Mouse (Mus musculus) mouse embryonic stem cell (cell line): ENCODE results near the gene 1700030J22Rik.

ENCODE experiments used
- in situ Hi-C, 2 experiments: fragments of 300-500 bp; cut with MboI; formaldehyde crosslinking; loops; 1 replicate in 1 of 2; 3 replicates in 1 of 2; pipeline ENCODE4 v1.14.3; 2019 to 2020; ENCODE audit warnings: low sequenced_read_pairs in 2 of 2, low pct_unique_long_range_greater_than_20kb in 1 of 2, mixed read lengths in 1 of 2; ENCODE audit not compliant: unreplicated experiment in 1 of 2

Gene 1700030J22Rik

GRCm38 (mm10) chr8:116978631-116979256 is at the start of gene 1700030J22Rik:
TSS of gene 1700030J22Rik (minus strand) at chr8:116978959.
- in situ Hi-C loops, result loop anchor here in 1 of 2 experiments (5.0 kb wide), 1 partner anchor 36 kb away; the partner anchor contains the start of gene Atmin

GRCm38 (mm10) chr8:117027601-117028000 is 48.8 kb upstream of the 1700030J22Rik start:
- in situ Hi-C loops, result no loop called here

- in situ Hi-C loops, result no loop called here
Observed at GRCm38 (mm10) chr8:117022297-117022993, 43.7 kb upstream of the 1700030J22Rik start.

DNA sequence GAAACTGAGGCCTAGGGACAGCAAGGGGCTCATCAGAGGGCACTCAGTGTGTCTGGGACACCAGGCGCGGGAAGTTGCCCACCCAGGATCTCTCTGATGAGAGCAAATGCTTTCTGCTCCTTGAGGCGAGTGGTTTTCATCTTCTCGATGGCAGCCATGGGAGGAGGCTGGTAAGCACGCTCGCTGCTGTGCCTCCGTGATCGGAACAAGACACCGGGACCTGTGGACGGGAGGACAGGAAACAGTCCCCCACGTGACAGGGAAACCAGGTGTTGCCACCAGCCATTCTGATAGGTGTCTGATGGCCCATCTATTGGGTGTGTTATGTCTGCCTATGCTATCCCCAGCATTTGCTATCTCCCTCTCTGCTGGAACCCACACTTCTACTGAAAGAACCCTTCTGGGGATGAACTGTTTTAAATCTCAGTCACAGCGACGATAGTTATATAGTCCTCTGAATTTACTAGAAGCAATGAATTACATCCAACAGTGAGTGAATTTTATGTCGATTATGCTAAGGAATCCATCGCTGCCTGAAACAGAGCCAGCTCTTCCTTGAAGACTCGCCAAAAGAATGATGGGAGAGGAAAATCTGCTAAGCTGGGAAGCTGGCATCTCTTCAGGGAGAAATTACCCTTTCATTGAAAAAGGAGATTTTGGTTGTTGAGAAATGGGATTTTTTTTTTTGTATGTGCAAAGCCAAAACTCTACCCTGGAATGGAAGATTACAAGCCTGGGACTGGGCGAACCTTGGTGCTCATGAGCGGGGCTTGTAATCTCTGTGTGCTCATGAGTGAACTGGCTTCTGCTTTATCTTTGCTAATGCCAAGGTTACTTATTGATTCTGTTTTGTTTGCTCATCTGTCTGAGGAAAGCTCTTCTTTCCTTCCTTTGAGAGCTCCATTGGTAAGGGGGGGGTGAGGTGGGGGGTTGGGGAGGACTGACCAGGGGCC is 40.8 kb upstream of the 1700030J22Rik start:
- in situ Hi-C loops, result no loop called here

GRCm38 (mm10) chr8:117017896-117018295 is 39.1 kb upstream of the 1700030J22Rik start:
- in situ Hi-C loops, result no loop called here

DNA sequence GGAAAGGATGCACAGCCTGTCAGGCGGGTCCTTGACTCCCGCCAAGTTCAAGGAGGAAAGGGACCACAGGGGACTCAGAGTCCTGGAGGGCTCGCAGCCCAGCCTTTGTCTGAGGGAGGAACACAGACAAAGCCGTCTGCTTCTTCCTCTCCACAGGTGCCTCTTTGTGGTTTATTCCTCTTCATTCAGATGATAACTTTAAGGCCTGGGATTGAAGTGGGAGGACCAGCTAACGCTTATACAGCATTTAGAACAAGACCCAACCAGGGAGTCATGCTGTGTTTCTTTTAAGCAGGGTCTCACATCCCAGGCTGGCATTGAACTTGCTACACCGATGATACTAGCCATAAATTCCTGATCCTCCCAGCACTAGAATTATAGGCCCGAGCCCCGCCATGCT is 38.2 kb upstream of the 1700030J22Rik start:
- in situ Hi-C loops, result no loop called here

DNA sequence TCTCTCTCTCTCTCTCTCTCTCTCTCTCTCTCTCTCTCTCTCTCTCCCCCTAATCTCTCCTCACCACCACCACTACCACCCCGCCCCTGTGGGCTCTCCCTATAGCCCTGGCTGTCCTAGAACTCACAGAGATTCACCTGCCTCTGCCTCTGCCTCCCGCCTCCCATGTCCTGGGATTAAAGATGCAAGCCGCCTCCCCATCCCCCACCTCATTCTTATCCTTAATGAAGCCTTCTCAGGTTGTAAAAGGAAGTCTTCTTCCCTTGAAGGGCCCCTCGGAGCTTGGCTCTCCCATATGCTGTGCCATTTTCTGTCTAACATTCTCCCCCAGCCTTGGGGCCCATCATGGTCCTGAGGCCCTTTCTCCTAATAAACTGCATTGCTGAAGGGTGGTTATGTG is 36.9 kb upstream of the 1700030J22Rik start:
- in situ Hi-C loops, result no loop called here

GRCm38 (mm10) chr8:117011366-117011765 is 32.6 kb upstream of the 1700030J22Rik start:
- in situ Hi-C loops, result no loop called here

GRCm38 (mm10) chr8:116994016-116994716 is 15.4 kb upstream of the 1700030J22Rik start:
- in situ Hi-C loops, result loop anchor here in 1 of 2 experiments (10.0 kb wide), 1 partner anchor 109 kb away; no protein-coding TSS in a partner anchor

- in situ Hi-C loops, result loop anchor here in 1 of 2 experiments (10.0 kb wide), 1 partner anchor 108 kb away; no protein-coding TSS in a partner anchor
Observed at GRCm38 (mm10) chr8:116993095-116993867, 14.5 kb upstream of the 1700030J22Rik start, which contains the start of gene Gcsh. TSS of gene Gcsh (minus strand) at chr8:116993537.

DNA sequence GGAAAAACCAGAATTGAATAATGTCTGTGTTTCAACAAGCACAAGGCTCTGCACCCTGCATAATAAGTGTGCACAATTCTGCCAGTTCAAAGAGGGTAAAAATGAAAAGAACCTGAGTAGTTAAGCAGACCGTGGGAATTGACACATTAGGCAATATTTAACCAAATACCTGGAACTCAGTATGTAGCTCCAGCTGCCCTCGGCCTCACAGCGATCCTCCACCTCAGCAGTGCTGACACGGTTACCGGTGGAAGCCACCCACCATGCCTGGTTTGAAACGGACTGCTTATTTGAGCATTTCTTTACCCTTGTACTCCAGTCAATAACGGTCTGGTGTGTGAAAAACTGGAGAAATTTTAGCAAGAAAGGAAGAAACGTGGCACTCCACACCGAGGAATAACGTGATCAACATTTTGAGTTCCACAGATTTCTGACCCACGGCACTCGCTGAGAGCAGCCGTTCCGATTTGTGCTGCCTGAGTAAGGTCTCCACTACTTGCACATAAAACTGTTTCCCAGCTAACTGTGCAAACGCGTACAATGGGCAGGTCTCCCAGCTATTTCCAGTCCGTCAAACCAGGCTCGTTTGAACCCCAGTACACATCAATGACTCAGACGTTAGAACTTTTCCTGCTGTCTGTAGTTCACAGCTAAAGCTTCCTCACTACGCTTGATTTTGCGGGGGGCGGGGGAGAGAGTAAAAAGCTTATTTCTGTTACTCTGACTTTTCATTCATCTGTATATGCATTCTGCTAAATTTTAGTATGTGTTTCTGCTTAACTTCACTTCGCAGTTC is 13.6 kb upstream of the 1700030J22Rik start:
- in situ Hi-C loops, result loop anchor here in 1 of 2 experiments (10.0 kb wide), 1 partner anchor 108 kb away; no protein-coding TSS in a partner anchor

GRCm38 (mm10) chr8:116991241-116991640 is 12.5 kb upstream of the 1700030J22Rik start:
- in situ Hi-C loops, result loop anchor here in 1 of 2 experiments (10.0 kb wide), 1 partner anchor 106 kb away; no protein-coding TSS in a partner anchor

DNA sequence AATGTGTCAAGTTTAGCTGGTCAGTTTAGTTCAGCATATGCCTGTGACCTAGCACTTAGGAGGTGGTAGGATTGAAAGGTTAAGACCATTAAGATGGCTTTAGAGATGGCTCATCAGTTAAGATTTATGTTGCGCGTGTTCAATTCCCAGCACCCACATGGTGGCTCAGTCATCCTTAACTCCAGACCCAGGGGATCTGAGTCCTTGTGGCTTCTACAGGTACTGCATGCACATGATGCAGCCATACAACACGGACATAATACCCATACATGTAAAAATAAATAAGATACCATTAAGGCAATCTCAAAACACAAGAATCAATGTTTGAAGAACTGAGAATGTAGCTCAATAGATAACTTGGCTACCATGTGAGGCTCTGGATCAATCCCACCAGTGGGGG is 11.1 kb upstream of the 1700030J22Rik start:
- in situ Hi-C loops, result loop anchor here in 1 of 2 experiments (10.0 kb wide), 1 partner anchor 105 kb away; no protein-coding TSS in a partner anchor

GRCm38 (mm10) chr8:116980117-116980516 is 1.4 kb upstream of the 1700030J22Rik start:
- in situ Hi-C loops, result no loop called here

DNA sequence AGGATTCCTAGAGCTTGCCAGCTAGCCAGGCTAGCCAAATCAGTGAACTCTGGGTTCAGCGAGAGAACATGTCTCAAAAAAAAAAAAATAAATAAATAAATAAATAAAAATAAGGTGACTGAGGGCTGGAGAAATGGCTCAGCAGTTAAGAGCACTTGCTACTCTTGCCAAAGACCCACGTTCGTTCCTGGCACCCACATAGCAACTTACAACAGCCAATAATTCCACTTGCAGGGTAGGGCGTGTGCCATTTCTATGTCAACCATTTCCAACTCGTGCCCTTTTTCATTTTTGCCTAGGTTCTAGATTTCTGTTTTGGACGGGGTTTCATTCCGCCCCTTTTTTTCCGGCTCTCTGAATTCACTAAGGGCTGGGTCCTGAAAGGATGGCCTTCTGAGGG is 707 bp downstream of the 1700030J22Rik start:
- in situ Hi-C loops, result loop anchor here in 1 of 2 experiments (5.0 kb wide), 1 partner anchor 36 kb away; the partner anchor contains the start of gene Atmin

- in situ Hi-C loops, result loop anchor here in 1 of 2 experiments (5.0 kb wide), 1 partner anchor 33 kb away; the partner anchor contains the start of gene Atmin
Observed at GRCm38 (mm10) chr8:116975606-116976005, 3.2 kb downstream of the 1700030J22Rik start.
